26 mouse cellular contexts compared by ENCODE assay signal in genomic region chr15:37047403-37047802, GRCm38 (mm10).
"Had no signal": no experiment of that assay in that cellular context is flagged by ENCODE, and none has a peak within 500 bp of the region (broad histone marks: within the 10 kb centered on the region; RNA-seq: fewer than 3 reads in every experiment).

No protein-coding gene starts in this region.

- H3K27ac ChIP-seq: gastrocnemius, adult 2 months; heart, embryonic 10.5 days; hindbrain, embryonic 10.5 days; hindbrain, embryonic 12.5 days; hindbrain, embryonic 14.5 days; kidney, embryonic 15.5 days; kidney, postnatal 0 days; limb, embryonic 10.5 days; limb, embryonic 12.5 days had no signal

- H3K9ac ChIP-seq: heart, embryonic 12.5 days; hindbrain, embryonic 12.5 days; hindbrain, embryonic 14.5 days; kidney, embryonic 15.5 days; limb, embryonic 12.5 days had no signal

- DNase-seq: gastrocnemius, adult 2 months; gastrocnemius, postnatal 10 days; gastrocnemius, postnatal 25 days; heart, adult 18-20 months; heart, postnatal 10 days; heart, postnatal 4 days; kidney, adult 11 months; kidney, adult 2 months; kidney, adult 9 months; kidney, postnatal 14 days; kidney, postnatal 36 days; layer of hippocampus, adult 9-11 months; layer of hippocampus, postnatal 36 days had no signal

- ATAC-seq: forebrain, embryonic 16.5 days; hindbrain, embryonic 16.5 days; inflammation-experienced regulatory T-cells, adult 6 months; intestine, embryonic 16.5 days had no signal

- H3K27me3 ChIP-seq: heart, embryonic 12.5 days; hindbrain, embryonic 12.5 days; kidney, embryonic 15.5 days; limb, embryonic 12.5 days had no signal

- H3K36me3 ChIP-seq: heart, embryonic 10.5 days; heart, embryonic 12.5 days; hindbrain, embryonic 10.5 days; hindbrain, embryonic 12.5 days; kidney, embryonic 15.5 days; limb, embryonic 10.5 days; limb, embryonic 12.5 days had no signal

- H3K9me3 ChIP-seq: kidney, embryonic 15.5 days; limb, embryonic 10.5 days; limb, embryonic 12.5 days had no signal

- H3K4me3 ChIP-seq: gastrocnemius, adult 2 months; heart, embryonic 10.5 days; heart, embryonic 12.5 days; hindbrain, embryonic 10.5 days; hindbrain, embryonic 12.5 days; kidney, embryonic 15.5 days; limb, embryonic 10.5 days; limb, embryonic 12.5 days had no signal

- H3K4me2 ChIP-seq: heart, embryonic 12.5 days; hindbrain, embryonic 12.5 days; hindbrain, embryonic 14.5 days; kidney, embryonic 15.5 days; limb, embryonic 12.5 days had no signal
